Mouse (Mus musculus): ENCODE results near the gene Vmn2r22. TPM values are rescaled to one million over a fixed set of nuclear protein-coding genes. Genes with fewer than 3 reads are reported as not detected.
"Not testable (repeated sequence)": the region's sequence is repeated elsewhere in the genome, so short reads cannot be mapped to it uniquely, and the experiment has no call there.

Gene Vmn2r22
- total and polyA plus RNA-seq, 3 experiments, result 40.4 TPM; not detected in 2

- DNase-seq (ENCODE audit: low read depth, low spot score); H3K79me2 ChIP-seq (ENCODE audit: control insufficient read depth, insufficient read depth, low read length, poor library complexity); H3K9ac ChIP-seq (ENCODE audit: control insufficient read depth, low read depth, low read length, poor library complexity, severe bottlenecking); H3K27ac ChIP-seq (ENCODE audit: control insufficient read depth, low read depth, low read length); H3K4me3 ChIP-seq (ENCODE audit: control insufficient read depth in 1 of 2, insufficient read depth in 1 of 2, low read depth in 2 of 2, low read length in 2 of 2); H3K4me1 ChIP-seq (ENCODE audit: control insufficient read depth in 1 of 2, insufficient read depth in 2 of 2, low read length in 2 of 2); H3K9me3 ChIP-seq (replicated peaks; ENCODE audit: insufficient read depth, low read length); H3K36me3 ChIP-seq (ENCODE audit: control insufficient read depth in 1 of 2, insufficient read depth in 2 of 2, low read length in 2 of 2); H3K27me3 ChIP-seq (ENCODE audit: control insufficient read depth in 1 of 2, insufficient read depth in 2 of 2, low read length in 2 of 2): not testable (repeated sequence)
These were observed 26.7 kb downstream of the Vmn2r22 start for GRCm38 (mm10) chr6:123623784-123624183.

- H3K9ac ChIP-seq (ENCODE audit: control insufficient read depth, low read depth, low read length, poor library complexity, severe bottlenecking); H3K27ac ChIP-seq (ENCODE audit: control insufficient read depth, low read depth, low read length); H3K79me2 ChIP-seq (ENCODE audit: control insufficient read depth, insufficient read depth, low read length, poor library complexity); H3K9me3 ChIP-seq (replicated peaks; ENCODE audit: insufficient read depth, low read length); H3K4me3 ChIP-seq (ENCODE audit: control insufficient read depth in 1 of 2, insufficient read depth in 1 of 2, low read depth in 2 of 2, low read length in 2 of 2); H3K4me1 ChIP-seq (ENCODE audit: control insufficient read depth in 1 of 2, insufficient read depth in 2 of 2, low read length in 2 of 2); H3K27me3 ChIP-seq (ENCODE audit: control insufficient read depth in 1 of 2, insufficient read depth in 2 of 2, low read length in 2 of 2); H3K36me3 ChIP-seq (ENCODE audit: control insufficient read depth in 1 of 2, insufficient read depth in 2 of 2, low read length in 2 of 2); DNase-seq (ENCODE audit: low read depth, low spot score): not testable (repeated sequence)
These were observed 62.2 kb downstream of the Vmn2r22 start for GRCm38 (mm10) chr6:123588368-123588767.

- H3K9ac ChIP-seq (ENCODE audit: control insufficient read depth, low read depth, low read length, poor library complexity, severe bottlenecking); H3K4me1 ChIP-seq (ENCODE audit: control insufficient read depth in 1 of 2, insufficient read depth in 2 of 2, low read length in 2 of 2); H3K79me2 ChIP-seq (ENCODE audit: control insufficient read depth, insufficient read depth, low read length, poor library complexity); H3K9me3 ChIP-seq (replicated peaks; ENCODE audit: insufficient read depth, low read length); H3K4me3 ChIP-seq (ENCODE audit: control insufficient read depth in 1 of 2, insufficient read depth in 1 of 2, low read depth in 2 of 2, low read length in 2 of 2); H3K36me3 ChIP-seq (ENCODE audit: control insufficient read depth in 1 of 2, insufficient read depth in 2 of 2, low read length in 2 of 2); H3K27me3 ChIP-seq (ENCODE audit: control insufficient read depth in 1 of 2, insufficient read depth in 2 of 2, low read length in 2 of 2); DNase-seq (ENCODE audit: low read depth, low spot score); H3K27ac ChIP-seq (ENCODE audit: control insufficient read depth, low read depth, low read length): not testable (repeated sequence)
These were observed 62.7 kb downstream of the Vmn2r22 start for GRCm38 (mm10) chr6:123587796-123588328.

GRCm38 (mm10) chr6:123583988-123584387, 66.5 kb downstream of the Vmn2r22 start:
- H3K4me3 ChIP-seq (ENCODE audit: control insufficient read depth in 1 of 2, insufficient read depth in 1 of 2, low read depth in 2 of 2, low read length in 2 of 2); H3K9ac ChIP-seq (ENCODE audit: control insufficient read depth, low read depth, low read length, poor library complexity, severe bottlenecking); H3K79me2 ChIP-seq (ENCODE audit: control insufficient read depth, insufficient read depth, low read length, poor library complexity); H3K27ac ChIP-seq (ENCODE audit: control insufficient read depth, low read depth, low read length); DNase-seq (ENCODE audit: low read depth, low spot score); H3K36me3 ChIP-seq (ENCODE audit: control insufficient read depth in 1 of 2, insufficient read depth in 2 of 2, low read length in 2 of 2); H3K9me3 ChIP-seq (replicated peaks; ENCODE audit: insufficient read depth, low read length); H3K4me1 ChIP-seq (ENCODE audit: control insufficient read depth in 1 of 2, insufficient read depth in 2 of 2, low read length in 2 of 2); H3K27me3 ChIP-seq (ENCODE audit: control insufficient read depth in 1 of 2, insufficient read depth in 2 of 2, low read length in 2 of 2): not testable (repeated sequence)

GRCm38 (mm10) chr6:123574698-123575097, 75.8 kb downstream of the Vmn2r22 start:
- H3K27ac ChIP-seq (ENCODE audit: control insufficient read depth, low read depth, low read length), result not testable (repeated sequence)

More at GRCm38 (mm10) chr6:123574698-123575097, 75.8 kb downstream of the Vmn2r22 start:
- not testable (repeated sequence) for H3K9me3 ChIP-seq (replicated peaks; ENCODE audit: insufficient read depth, low read length); H3K9ac ChIP-seq (ENCODE audit: control insufficient read depth, low read depth, low read length, poor library complexity, severe bottlenecking); H3K79me2 ChIP-seq (ENCODE audit: control insufficient read depth, insufficient read depth, low read length, poor library complexity); H3K36me3 ChIP-seq (ENCODE audit: control insufficient read depth in 1 of 2, insufficient read depth in 2 of 2, low read length in 2 of 2); H3K4me1 ChIP-seq (ENCODE audit: control insufficient read depth in 1 of 2, insufficient read depth in 2 of 2, low read length in 2 of 2); H3K27me3 ChIP-seq (ENCODE audit: control insufficient read depth in 1 of 2, insufficient read depth in 2 of 2, low read length in 2 of 2); DNase-seq (ENCODE audit: low read depth, low spot score); H3K4me3 ChIP-seq (ENCODE audit: control insufficient read depth in 1 of 2, insufficient read depth in 1 of 2, low read depth in 2 of 2, low read length in 2 of 2)

Other genes starting within 250 kb of the Vmn2r22 start
- not detected in 2 replicates for gene Vmn2r20, start 232.6 kb downstream of the Vmn2r22 start, total RNA-seq (2012; rRNA removed)
- under 1 TPM in 1 of 2 experiments, not detected in 1; under 0.01 TPM for gene Vmn2r20, start 232.6 kb downstream of the Vmn2r22 start, polyA plus RNA-seq (2012; ENCODE audit: insufficient read depth in 1 of 2, insufficient read length in 2 of 2, low read depth in 1 of 2, low replicate concordance in 2 of 2, missing spikeins in 1 of 2)
- not detected in 2 replicates for gene Vmn2r21, start 117.3 kb downstream of the Vmn2r22 start, total RNA-seq (2012; rRNA removed)
- gene Vmn2r21, start 117.3 kb downstream of the Vmn2r22 start, polyA plus RNA-seq (2012; ENCODE audit: insufficient read depth in 1 of 2, insufficient read length in 2 of 2, low read depth in 1 of 2, low replicate concordance in 2 of 2, missing spikeins in 1 of 2), result not detected
- not detected in 2 replicates for gene Vmn2r23, start 51.9 kb upstream of the Vmn2r22 start, total RNA-seq (2012; rRNA removed)
- not detected for gene Vmn2r23, start 51.9 kb upstream of the Vmn2r22 start, polyA plus RNA-seq (2012; ENCODE audit: insufficient read depth in 1 of 2, insufficient read length in 2 of 2, low read depth in 1 of 2, low replicate concordance in 2 of 2, missing spikeins in 1 of 2)
- gene Vmn2r24, start 128.2 kb upstream of the Vmn2r22 start, total RNA-seq (2012; rRNA removed), result not detected in 2 replicates
- gene Vmn2r24, start 128.2 kb upstream of the Vmn2r22 start, polyA plus RNA-seq (2012; ENCODE audit: insufficient read depth in 1 of 2, insufficient read length in 2 of 2, low read depth in 1 of 2, low replicate concordance in 2 of 2, missing spikeins in 1 of 2), result under 1 TPM in 1 of 2 experiments, not detected in 1; 0.01 TPM
- gene Vmn2r25, start 202.7 kb upstream of the Vmn2r22 start, total RNA-seq (2012; rRNA removed), result 0.04 TPM in 1 of 2 replicates, not detected in the other
- gene Vmn2r25, start 202.7 kb upstream of the Vmn2r22 start, polyA plus RNA-seq (2012; ENCODE audit: insufficient read depth in 1 of 2, insufficient read length in 2 of 2, low read depth in 1 of 2, low replicate concordance in 2 of 2, missing spikeins in 1 of 2), result not detected

Data from MEL (cell line).